Comparison of ENCODE assay signal across 30 mouse cellular contexts in genomic region chr12:118508972-118509917, GRCm38 (mm10).
A peak's percentile ranks its signal among the peaks of the same experiment; 100 is the strongest.
DNase-seq lines count a peak whose midpoint lies in the region; ATAC-seq and TF ChIP-seq lines count a peak whose summit lies in the region.
"Had no signal": no experiment of that assay in that cellular context is flagged by ENCODE, and none has a peak within 500 bp of the region (broad histone marks: within the 10 kb centered on the region; RNA-seq: fewer than 3 reads in every experiment).

No protein-coding gene starts in this region.

- H3K27me3 ChIP-seq in intestine, postnatal 0 days (replicated peaks; ENCODE audit: control insufficient read depth, insufficient read depth, low read length): no peaks in the 10 kb centered on the region
- H3K27me3 ChIP-seq in intestine, embryonic 16.5 days (replicated peaks; ENCODE audit: control insufficient read depth, insufficient read depth, low read length): no peaks in the 10 kb centered on the region
- H3K27me3 ChIP-seq: embryonic facial prominence, embryonic 13.5 days; intestine, embryonic 15.5 days; lung, embryonic 15.5 days; stomach, embryonic 15.5 days had no signal

- no peak overlapping the region for H3K4me2 ChIP-seq in intestine, postnatal 0 days (replicated peaks; ENCODE audit: low read depth)
- H3K4me2 ChIP-seq in intestine, embryonic 16.5 days (ENCODE audit: low read depth, low read length): no peak overlapping the region
- H3K4me2 ChIP-seq: embryonic facial prominence, embryonic 13.5 days; hindbrain, embryonic 15.5 days; intestine, embryonic 15.5 days; liver, embryonic 11.5 days; lung, embryonic 15.5 days; midbrain, embryonic 13.5 days; stomach, embryonic 15.5 days had no signal

- H3K4me1 ChIP-seq in intestine, postnatal 0 days (replicated peaks; ENCODE audit: control insufficient read depth, insufficient read depth, low read length): no peaks in the 10 kb centered on the region
- H3K4me1 ChIP-seq in intestine, embryonic 16.5 days (ENCODE audit: control insufficient read depth, insufficient read depth, low read length): no peaks in the 10 kb centered on the region
- H3K4me1 ChIP-seq: hindbrain, embryonic 15.5 days; intestine, embryonic 15.5 days; lung, embryonic 15.5 days; stomach, embryonic 15.5 days had no signal

- no peaks in the 10 kb centered on the region for H3K36me3 ChIP-seq in intestine, postnatal 0 days (ENCODE audit: control insufficient read depth, insufficient read depth)
- H3K36me3 ChIP-seq in intestine, embryonic 16.5 days (ENCODE audit: control insufficient read depth, insufficient read depth, low read length): no peaks in the 10 kb centered on the region
- H3K36me3 ChIP-seq: embryonic facial prominence, embryonic 13.5 days; hindbrain, embryonic 10.5 days; hindbrain, embryonic 15.5 days; intestine, embryonic 15.5 days; lung, embryonic 15.5 days; midbrain, embryonic 13.5 days; stomach, embryonic 15.5 days had no signal

- DNase-seq in A20 (ENCODE audit: low read depth, low spot score): peak; percentile 91
- peak; percentile 43 for DNase-seq in forelimb bud, embryonic 11.5 days (ENCODE audit: low read depth, low spot score)
- no peak for DNase-seq in spleen, postnatal 36 days (ENCODE audit: low spot score in 2 of 2)
- DNase-seq in adrenal gland, adult 18-20 months (ENCODE audit: low spot score in 2 of 2): no peak
- DNase-seq: adrenal gland, postnatal 14 days; B cell, adult 2 months; cerebellum, adult 11 months; cerebellum, adult 9-10 months; cerebellum, postnatal 36 days; embryo, embryonic 11 days; gastrocnemius, postnatal 10 days; heart, postnatal 14 days; kidney, postnatal 4 days; layer of hippocampus, postnatal 36 days; left cerebral cortex, postnatal 4 days; retina, postnatal 1 day; right cerebral cortex, postnatal 14 days had no signal

- no peak overlapping the region for H3K4me3 ChIP-seq in intestine, postnatal 0 days (ENCODE audit: low read depth, low read length)
- no peak overlapping the region for H3K4me3 ChIP-seq in intestine, embryonic 16.5 days (ENCODE audit: low read length)
- H3K4me3 ChIP-seq: embryonic facial prominence, embryonic 13.5 days; hindbrain, embryonic 10.5 days; hindbrain, embryonic 15.5 days; intestine, embryonic 15.5 days; lung, embryonic 15.5 days; megakaryocyte, embryonic 14.5 days; midbrain, embryonic 13.5 days; stomach, embryonic 15.5 days had no signal

- H3K9ac ChIP-seq in intestine, postnatal 0 days (ENCODE audit: low read depth, low read length): no peak overlapping the region
- H3K9ac ChIP-seq in intestine, embryonic 16.5 days (ENCODE audit: low read depth, low read length): no peak overlapping the region
- H3K9ac ChIP-seq: embryonic facial prominence, embryonic 13.5 days; hindbrain, embryonic 15.5 days; intestine, embryonic 15.5 days; lung, embryonic 15.5 days; midbrain, embryonic 13.5 days; stomach, embryonic 15.5 days had no signal

- H3K9me3 ChIP-seq in intestine, postnatal 0 days (ENCODE audit: control insufficient read depth): no peaks in the 10 kb centered on the region
- no peaks in the 10 kb centered on the region for H3K9me3 ChIP-seq in intestine, embryonic 16.5 days (ENCODE audit: control insufficient read depth, low read length)
- H3K9me3 ChIP-seq: embryonic facial prominence, embryonic 13.5 days; hindbrain, embryonic 10.5 days; hindbrain, embryonic 15.5 days; intestine, embryonic 15.5 days; lung, embryonic 15.5 days; midbrain, embryonic 13.5 days; stomach, embryonic 15.5 days had no signal

- peak; percentile 89 for ATAC-seq in intestine, postnatal 0 days
- ATAC-seq in intestine, embryonic 16.5 days: no peak
- peak; percentile 66 for ATAC-seq in megakaryocyte progenitor cell, adult 5-6 weeks (replicated peaks; ENCODE audit: poor library complexity)
- ATAC-seq: forebrain, embryonic 14.5 days; intestine, embryonic 15.5 days; midbrain, embryonic 13.5 days had no signal

- 65% methylated on average over 8 of the region's 8 CpGs for WGBS in intestine, postnatal 0 days
- WGBS in intestine, embryonic 16.5 days: 72% methylated on average over 8 of the region's 8 CpGs

- no peak overlapping the region for H3K27ac ChIP-seq in intestine, postnatal 0 days (ENCODE audit: low read depth, low read length)
- no peak overlapping the region for H3K27ac ChIP-seq in intestine, embryonic 16.5 days (ENCODE audit: low read length)
- H3K27ac ChIP-seq: embryonic facial prominence, embryonic 13.5 days; hindbrain, embryonic 10.5 days; hindbrain, embryonic 15.5 days; intestine, embryonic 15.5 days; lung, embryonic 15.5 days; midbrain, embryonic 13.5 days; stomach, embryonic 15.5 days had no signal

- no peak for TF ChIP-seq CTCF in intestine, postnatal 0 days (IDR thresholded peaks at IDR 0.05; ENCODE audit: low read depth)

Comparison
In these comparisons a context has a peak if more than half of its experiments do, and no peak if none do; other contexts are left out.
1. DNase-seq: peak in A20 (single experiment) and forelimb bud, embryonic 11.5 days (single experiment); none in spleen, postnatal 36 days (0 of 2) and adrenal gland, adult 18-20 months (0 of 2).